Mouse (Mus musculus) adrenal gland, postnatal 4 days (tissue): Measurements from ENCODE around the gene Rmdn2. TPM values are rescaled to one million over a fixed set of nuclear protein-coding genes. Genes with fewer than 3 reads are reported as not detected.

ENCODE experiments used
- DNase-seq, 2 experiments: peaks; one replicate each; pipeline ENCODE4 v3.0.0; 2021 to 2022; ENCODE audit warnings: low spot score in 2 of 2, mixed read lengths in 2 of 2
- total RNA-seq, 2 experiments: library from RNA; stranded (reverse); gene quantifications; 2 replicates each; pipeline ENCODE4 v1.2.3; 2021

Gene Rmdn2
- total RNA-seq, 2 experiments from 2014 or later, result 276 to 287 TPM

DNA sequence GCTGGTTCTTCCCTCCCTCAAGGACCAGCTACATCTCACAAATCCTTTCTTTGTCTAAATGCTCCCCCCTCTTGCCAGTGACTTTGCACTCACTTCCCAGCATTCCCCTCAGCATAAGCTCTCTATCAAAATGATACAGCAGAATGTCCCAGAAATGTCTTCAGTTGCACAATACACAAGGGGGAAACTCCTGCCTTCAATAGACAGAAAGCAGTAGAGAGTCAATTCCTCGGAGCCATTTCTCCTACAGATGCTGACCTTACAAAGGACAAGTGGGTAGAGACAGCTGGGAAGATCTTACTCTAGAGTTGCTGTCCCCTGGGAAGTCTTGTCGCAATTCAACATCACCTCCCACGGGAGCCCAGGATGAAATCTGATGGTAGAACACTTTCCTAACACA lies 125.9 kb downstream of the Rmdn2 start:
- DNase-seq, result no peak

GRCm38 (mm10) chr17:79738847-79739498 lies 127.3 kb downstream of the Rmdn2 start:
- DNase-seq, result no peak

DNA sequence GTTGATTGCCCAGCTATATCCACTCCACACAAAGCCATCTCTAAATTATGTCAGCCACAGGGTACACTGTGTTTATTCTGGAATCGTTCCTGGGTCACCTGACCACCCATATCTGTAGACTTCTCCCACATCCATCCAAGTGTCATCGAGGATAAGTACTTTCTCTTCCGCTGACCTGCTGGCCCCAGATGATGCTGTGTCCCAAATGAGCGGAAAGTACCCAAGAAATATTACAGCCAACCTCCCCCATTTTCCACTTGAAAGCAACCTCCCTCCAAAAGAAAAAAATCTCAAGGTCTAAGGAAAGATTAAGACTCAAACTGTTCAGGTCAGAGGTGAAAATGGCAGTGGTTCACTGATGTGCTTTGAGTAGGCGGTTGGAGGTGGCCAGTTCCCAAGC lies 131.0 kb downstream of the Rmdn2 start:
- no peak for DNase-seq

Other genes starting within 250 kb of the Rmdn2 start
- 10 to 100 TPM; 39.7 to 41.3 TPM for gene Cyp1b1, start 103.2 kb downstream of the Rmdn2 start, total RNA-seq